Mouse (Mus musculus): Measurements from ENCODE around the gene Lrpprc.
A peak's percentile ranks its signal among the peaks of the same experiment; 100 is the strongest.

The Lrpprc gene

GRCm38 (mm10) chr17:84714930-84715329 lies 75.7 kb downstream of the Lrpprc start:
- no peak for DNase-seq (ENCODE audit: low spot score)

GRCm38 (mm10) chr17:84713563-84714164 lies 76.9 kb downstream of the Lrpprc start:
- no peak for DNase-seq (ENCODE audit: low spot score)

GRCm38 (mm10) chr17:84709403-84709851 lies 81.2 kb downstream of the Lrpprc start:
- DNase-seq (ENCODE audit: low spot score), result peak; percentile 44

GRCm38 (mm10) chr17:84708818-84709217 lies 81.8 kb downstream of the Lrpprc start:
- DNase-seq (ENCODE audit: low spot score), result no peak

DNA sequence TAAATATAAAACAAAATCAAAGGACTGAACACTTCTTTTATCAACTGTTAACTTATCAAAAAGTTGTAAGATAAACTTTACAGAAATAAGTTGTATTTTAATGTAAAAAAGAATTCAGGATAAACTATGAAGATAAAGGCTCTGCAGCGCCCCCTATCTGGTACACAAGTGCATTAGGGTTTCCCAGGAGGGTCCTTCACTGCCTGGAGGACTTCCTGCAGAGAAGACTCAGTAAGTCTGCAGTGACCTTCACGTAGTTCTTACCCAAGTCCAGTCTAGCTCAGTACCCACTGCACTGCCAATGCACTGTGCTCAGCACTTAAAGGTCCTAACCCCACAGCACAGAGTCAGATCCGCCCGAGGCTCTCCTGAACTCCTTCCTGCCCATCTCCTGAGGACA lies 83.2 kb downstream of the Lrpprc start:
- no peak for DNase-seq (ENCODE audit: low spot score)

- peak; percentile 83 for DNase-seq (ENCODE audit: low spot score)
Measured at GRCm38 (mm10) chr17:84698727-84699126, 91.9 kb downstream of the Lrpprc start.

DNA sequence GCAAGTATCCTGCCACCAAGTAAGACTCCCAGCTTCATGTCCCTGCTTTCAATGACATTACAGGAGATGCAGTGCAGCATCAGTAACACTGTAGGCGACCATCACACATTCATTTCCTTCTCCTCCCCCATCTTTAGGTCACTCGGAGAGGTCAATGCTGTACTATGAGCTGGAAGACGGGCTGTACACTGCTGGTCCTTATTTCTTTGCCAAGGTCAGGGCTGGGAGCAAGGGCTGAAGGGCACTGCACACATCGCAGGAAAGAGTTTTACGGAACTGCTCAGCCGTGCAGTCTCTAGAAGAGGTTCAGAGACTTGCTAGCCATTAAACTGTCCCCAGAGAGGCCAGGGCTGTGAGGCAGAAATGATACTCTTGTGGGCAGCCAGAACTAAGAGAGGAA lies 94.1 kb downstream of the Lrpprc start:
- DNase-seq (ENCODE audit: low spot score), result no peak

DNA sequence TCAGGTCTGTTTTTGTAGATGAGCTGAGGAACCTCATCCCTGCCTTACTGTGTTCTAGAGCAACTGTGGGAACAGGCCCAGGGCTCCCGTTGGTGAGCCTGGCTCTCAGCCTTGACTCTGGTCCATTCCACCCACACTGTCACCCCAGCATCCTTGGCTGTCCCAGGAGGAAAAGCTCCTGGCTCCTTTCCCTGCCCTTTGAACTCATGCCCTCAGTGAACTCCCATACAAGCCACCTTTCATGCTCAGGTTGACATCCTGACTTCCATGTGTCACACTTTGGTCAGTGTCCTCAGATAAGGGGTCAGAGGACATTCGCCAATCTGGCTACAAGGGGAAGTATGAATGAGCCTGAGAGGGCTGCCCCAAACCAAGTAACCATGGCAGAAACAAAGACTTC lies 96.8 kb downstream of the Lrpprc start:
- no peak for DNase-seq (ENCODE audit: low spot score)

- DNase-seq (ENCODE audit: low spot score), result no peak
Measured at GRCm38 (mm10) chr17:84690111-84690510, 100.5 kb downstream of the Lrpprc start.

DNA sequence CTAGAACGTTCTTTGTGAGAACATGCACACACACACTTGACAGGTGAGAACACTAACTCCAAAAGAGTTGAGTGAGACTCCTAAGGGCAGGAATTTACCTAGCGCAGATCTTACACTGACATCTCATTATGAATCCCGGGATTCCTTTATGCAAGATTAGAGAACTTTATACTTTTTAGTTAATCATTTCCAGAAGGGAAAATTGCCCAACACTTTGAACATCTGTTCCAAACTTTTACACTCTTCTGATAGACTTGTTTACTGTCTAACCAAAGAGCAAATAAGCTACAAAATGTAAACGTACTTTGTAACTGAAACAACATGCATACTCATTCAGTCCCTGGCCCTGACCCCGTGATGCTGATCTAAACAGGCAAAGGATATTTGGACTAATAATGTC lies 101.3 kb downstream of the Lrpprc start:
- no peak for DNase-seq (ENCODE audit: low spot score)

GRCm38 (mm10) chr17:84688834-84689233 lies 101.8 kb downstream of the Lrpprc start:
- DNase-seq (ENCODE audit: low spot score), result no peak

- DNase-seq (ENCODE audit: low spot score), result no peak
Measured at GRCm38 (mm10) chr17:84687994-84688393, 102.6 kb downstream of the Lrpprc start.

DNA sequence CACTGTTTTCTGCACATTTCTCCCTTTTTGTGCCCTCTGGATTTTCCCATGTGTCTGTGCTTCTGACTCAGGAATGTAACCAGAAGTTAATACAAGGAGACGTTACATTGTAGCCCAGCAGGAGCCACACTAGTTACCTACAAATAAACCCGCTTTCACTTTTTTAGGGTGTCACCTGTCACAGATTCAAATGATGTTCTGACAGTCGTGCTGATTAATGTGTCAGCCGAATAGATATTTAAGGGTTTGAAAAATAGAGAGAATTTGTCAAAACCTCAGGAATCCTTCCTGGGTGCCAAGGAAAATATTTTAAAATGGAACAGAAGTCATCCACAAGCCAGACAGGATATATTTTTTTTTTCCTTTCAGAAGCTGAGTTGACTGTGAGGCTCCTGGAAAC lies 105.3 kb downstream of the Lrpprc start:
- no peak for DNase-seq (ENCODE audit: low spot score)

GRCm38 (mm10) chr17:84684284-84684683 lies 106.3 kb downstream of the Lrpprc start:
- DNase-seq (ENCODE audit: low spot score), result no peak

- no peak for DNase-seq (ENCODE audit: low spot score)
Measured at GRCm38 (mm10) chr17:84682734-84683717, 107.6 kb downstream of the Lrpprc start, which contains the start of gene Abcg5. TSS of gene Abcg5 (minus strand) at chr17:84683011.

- no peak for DNase-seq (ENCODE audit: low spot score)
Measured at GRCm38 (mm10) chr17:84681670-84682069, 108.9 kb downstream of the Lrpprc start.

DNA sequence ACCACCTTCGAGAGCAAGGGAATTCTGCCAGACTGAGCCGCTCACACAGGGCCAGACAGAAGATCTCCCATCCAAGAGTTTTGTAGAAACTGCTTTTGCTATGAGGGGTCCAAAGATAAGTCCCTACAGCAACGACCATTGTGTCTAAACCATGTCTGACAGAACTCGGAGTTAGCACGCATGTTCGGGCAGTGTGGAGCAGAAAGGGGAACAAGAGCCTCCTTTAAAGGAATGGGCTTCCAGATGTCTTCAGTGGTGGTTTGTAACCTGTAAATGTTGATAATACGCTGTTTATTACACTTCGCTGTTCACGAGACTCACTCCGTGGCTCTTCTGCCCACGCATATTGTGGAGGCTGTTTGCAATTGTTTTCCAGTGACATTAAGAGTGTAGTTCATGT lies 113.0 kb downstream of the Lrpprc start:
- no peak for DNase-seq (ENCODE audit: low spot score)

GRCm38 (mm10) chr17:84675951-84676366 lies 114.6 kb downstream of the Lrpprc start, which contains the start of gene Abcg8:
TSS of gene Abcg8 (plus strand) at chr17:84676302.
- peak; percentile 72 for DNase-seq (ENCODE audit: low spot score)

DNA sequence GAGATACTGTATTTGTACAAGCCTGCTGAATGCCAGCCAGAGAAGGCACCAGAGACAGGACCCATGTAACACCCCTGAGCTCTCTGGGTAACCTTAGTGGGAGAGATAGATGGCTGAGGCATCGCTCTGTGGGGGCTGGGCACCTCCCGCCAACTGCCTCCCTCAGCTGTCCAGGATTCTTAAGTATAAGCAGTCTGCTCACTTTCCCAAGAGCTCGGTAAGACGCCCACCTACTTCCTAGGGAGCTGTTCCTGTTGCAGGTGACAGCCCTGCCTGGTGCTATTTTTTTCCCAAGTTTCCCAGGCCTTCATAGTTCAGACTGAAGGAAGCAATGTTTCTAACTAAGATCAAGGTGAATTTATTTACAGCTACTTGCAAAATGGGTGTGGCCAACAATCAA lies 115.4 kb downstream of the Lrpprc start:
- DNase-seq (ENCODE audit: low spot score), result no peak

- no peak for DNase-seq (ENCODE audit: low spot score)
Measured at GRCm38 (mm10) chr17:84674048-84674447, 116.5 kb downstream of the Lrpprc start.

DNA sequence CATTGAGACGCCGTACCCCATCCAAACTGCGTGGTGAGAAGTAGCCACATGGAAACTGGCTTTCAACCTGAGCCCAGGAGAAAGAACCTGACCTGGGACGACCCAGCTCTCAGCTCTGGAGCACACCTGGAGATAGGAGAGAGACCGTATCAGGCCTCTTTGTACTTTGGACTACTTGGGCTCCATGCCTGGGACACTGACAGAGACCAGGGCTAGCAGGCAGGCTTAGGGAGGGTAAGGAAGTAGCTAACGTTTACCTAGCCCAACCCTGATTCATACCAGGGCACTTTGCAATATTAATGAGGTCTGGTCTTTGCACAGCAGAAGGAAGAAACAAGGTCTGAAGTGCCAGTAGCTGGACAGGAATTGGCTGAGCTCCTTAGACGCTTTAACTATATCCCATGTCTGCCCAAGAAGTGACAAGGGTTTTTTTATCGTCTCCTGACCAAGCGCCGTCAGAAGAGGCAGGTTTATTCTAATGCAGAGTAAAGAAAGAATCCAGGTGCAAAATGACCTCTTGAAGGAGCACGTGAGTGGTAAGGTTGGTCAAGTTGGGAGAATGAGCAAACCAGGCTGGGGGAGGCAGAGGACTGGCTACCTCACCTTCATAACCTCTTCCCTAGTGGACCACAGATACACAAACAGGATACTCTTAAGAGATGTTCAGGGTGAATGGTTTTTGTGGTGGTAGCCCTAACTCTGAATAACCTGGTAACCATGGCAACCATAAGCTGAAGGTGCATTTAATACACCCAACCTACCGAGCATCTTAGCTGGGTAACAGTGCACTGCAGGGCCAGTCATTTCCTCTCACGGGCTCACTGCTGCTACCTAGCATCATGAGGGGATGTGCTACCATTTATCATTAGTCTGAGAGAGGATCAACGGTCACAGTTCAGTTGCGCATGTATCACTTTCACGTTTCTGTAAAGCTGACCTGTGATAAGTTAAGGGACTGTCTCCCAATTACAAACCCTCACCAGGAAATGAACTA lies 117.9 kb downstream of the Lrpprc start:
- DNase-seq (ENCODE audit: low spot score), result no peak

GRCm38 (mm10) chr17:84667848-84668247 lies 122.7 kb downstream of the Lrpprc start:
- DNase-seq (ENCODE audit: low spot score), result no peak
